Mouse (Mus musculus): ENCODE measurements around the gene Slc16a6.

Gene Slc16a6

GRCm38 (mm10) chr11:109445438-109446035 lies 27.9 kb downstream of the Slc16a6 start:
- ATAC-seq (ENCODE audit: low TSS enrichment): peak; percentile 84

DNA sequence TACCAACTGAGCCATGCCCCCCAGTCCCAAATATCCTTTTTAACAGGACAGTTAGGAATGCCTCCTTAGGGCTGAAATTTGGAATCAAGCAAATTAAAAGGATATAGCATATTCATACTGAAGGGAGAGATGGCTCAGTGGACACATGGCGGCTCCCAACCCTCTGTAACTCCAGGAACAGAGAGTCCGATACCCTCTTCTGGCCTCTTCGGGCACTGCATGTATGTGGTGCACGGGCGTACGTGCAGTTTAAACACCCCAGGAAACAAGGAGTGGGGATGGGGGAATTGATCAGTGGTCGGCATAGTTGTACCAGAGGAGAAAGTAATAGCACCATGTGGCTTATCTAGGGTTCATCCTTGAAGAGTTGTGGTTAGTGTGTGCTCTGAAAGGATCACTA lies 28.8 kb downstream of the Slc16a6 start:
- ATAC-seq (ENCODE audit: low TSS enrichment): no peak

- ATAC-seq (ENCODE audit: low TSS enrichment): no peak
Observed at GRCm38 (mm10) chr11:109443468-109444263, 29.7 kb downstream of the Slc16a6 start.

- no peak for ATAC-seq (ENCODE audit: low TSS enrichment)
Observed at GRCm38 (mm10) chr11:109442166-109442730, 31.1 kb downstream of the Slc16a6 start.

- ATAC-seq (ENCODE audit: low TSS enrichment): no peak
Observed at GRCm38 (mm10) chr11:109441119-109441518, 32.3 kb downstream of the Slc16a6 start.

GRCm38 (mm10) chr11:109440641-109441040 lies 32.8 kb downstream of the Slc16a6 start:
- no peak for ATAC-seq (ENCODE audit: low TSS enrichment)

DNA sequence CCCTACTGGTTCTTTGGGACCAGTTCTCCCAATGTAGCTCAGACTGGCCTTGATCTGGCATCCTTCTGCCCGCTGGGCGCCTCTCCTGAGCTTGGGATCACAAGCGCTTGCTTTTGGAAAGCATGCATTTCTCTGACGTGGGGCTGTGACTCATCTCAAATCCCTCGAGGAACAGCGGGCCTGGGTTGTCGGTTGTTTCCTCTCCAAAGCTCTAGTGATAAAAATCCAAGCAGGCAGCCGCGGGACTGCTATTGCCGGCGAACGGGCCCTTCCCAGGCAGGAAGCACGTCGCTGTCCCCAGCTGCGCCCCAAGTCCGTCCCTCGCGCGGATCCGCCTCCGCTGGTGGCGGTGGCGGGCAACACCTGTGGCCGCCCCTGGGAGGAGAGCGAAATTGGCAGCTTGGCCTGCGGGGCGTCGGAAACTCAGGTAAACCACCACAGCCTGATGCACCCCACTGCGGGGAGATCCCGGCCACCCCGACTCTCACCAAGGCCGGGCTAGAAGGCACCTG lies 33.5 kb downstream of the Slc16a6 start:
- ATAC-seq (ENCODE audit: low TSS enrichment): peak; percentile 86

GRCm38 (mm10) chr11:109439209-109439608 lies 34.2 kb downstream of the Slc16a6 start:
- ATAC-seq (ENCODE audit: low TSS enrichment): no peak

DNA sequence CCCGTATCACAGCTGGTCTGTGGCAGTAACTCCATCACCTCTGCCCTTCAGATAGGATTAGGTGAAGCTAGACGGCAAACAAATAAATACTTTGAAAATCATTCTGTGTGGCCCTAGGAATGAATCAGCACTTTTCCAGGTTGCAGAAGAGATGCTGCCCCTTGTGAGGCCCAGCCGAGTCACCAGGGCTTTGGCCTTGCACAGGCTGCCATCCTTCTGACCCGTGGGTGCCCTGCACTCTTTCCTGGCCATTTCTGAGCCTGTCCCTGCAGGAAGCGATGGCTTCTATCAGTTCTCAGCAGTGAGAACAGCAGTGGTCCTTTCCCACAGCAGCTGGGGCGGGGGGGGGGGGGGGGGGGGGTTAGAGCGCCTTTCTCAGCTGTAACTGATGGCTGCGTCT lies 36.5 kb downstream of the Slc16a6 start:
- ATAC-seq (ENCODE audit: low TSS enrichment): no peak

DNA sequence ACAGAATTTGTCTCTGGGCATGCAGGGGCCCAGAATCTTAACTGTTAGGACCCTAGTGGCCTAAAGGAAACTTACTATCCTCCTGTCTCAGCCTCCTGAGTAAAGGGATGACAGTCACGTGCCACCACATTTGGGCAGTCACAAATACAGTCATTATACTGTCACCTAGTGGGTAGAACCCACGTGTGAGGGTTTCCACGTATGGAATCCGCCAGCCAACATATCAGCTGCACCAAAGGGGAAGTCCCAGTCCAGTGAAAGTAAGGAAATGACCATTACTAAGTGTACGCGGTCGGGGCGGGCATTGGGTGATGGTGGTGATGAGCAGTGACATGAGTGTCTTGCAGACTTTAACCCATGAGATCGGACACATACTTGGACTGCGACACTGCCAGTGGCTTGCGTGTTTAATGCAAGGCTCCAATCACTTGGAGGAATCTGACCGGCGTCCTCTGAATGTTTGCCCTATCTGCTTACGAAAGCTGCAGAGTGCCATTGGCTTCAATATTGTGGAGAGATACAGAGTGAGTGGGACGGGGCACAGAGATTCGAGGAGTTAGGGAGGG lies 39.1 kb downstream of the Slc16a6 start:
- ATAC-seq (ENCODE audit: low TSS enrichment): no peak

DNA sequence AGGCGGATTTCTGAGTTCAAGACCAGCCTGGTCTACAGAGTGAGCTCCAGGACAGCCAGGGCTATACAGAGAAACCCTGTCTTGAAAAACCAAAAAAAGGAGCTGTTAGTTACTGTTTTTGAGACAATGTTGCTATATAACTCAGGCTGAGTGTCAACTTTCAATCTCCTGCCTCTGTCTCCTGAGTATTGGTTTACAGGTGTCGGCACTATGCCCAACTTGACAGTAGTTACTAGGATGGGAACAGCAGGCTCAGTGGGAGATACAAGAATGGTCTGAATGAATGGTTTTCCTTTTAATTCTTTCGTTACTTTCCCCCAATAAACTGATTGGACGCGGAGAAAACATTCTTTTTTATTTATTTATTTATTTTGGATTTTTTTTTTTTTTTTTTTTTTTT lies 46.0 kb downstream of the Slc16a6 start:
- no peak for ATAC-seq (ENCODE audit: low TSS enrichment)

DNA sequence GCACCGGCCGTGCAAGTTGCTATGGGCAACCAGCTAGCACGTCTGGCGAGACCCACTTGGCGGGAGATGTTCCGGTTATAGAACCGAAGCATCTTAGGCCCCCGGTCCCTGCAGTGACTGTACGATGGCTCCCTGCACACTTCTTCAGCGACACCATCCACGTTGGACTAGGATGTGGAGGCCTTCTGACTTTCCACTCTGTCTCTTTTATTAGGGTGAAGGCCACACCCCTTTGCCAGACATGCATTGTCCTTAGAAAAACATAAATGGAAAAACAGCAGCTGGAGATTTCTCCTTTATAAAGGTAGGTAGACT lies 47.2 kb downstream of the Slc16a6 start:
- no peak; the same call in 1 of the 2 replicates for ATAC-seq (ENCODE audit: low TSS enrichment)

- peak; percentile 94 for ATAC-seq (ENCODE audit: low TSS enrichment)
Observed at GRCm38 (mm10) chr11:109425392-109426271, 47.8 kb downstream of the Slc16a6 start, which contains the start of gene Amz2. Gene Amz2, plus strand, starts transcription at chr11:109425946.

- no peak for ATAC-seq (ENCODE audit: low TSS enrichment)
Observed at GRCm38 (mm10) chr11:109423294-109423693, 50.1 kb downstream of the Slc16a6 start.

- no peak for ATAC-seq (ENCODE audit: low TSS enrichment)
Observed at GRCm38 (mm10) chr11:109422263-109422662, 51.1 kb downstream of the Slc16a6 start.

DNA sequence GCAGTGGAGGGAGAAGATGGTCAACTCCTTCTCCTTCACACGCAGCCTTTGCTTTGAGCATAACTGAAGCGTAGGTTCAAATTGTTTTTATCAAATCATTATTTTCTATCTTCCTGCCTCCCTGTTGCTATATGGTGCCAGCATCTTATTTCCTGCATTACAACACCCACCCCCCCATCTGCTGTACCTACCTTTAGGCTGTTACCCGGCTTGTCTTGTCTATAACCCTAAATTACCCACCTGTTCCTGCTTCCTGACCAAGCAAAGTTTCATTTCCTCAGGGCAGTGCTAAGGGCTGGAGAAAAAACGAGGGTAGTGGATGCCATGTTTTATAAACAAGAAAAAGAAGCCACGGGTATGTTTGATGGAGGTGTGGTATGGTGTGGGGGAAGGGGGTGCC lies 52.2 kb downstream of the Slc16a6 start:
- no peak for ATAC-seq (ENCODE audit: low TSS enrichment)

DNA sequence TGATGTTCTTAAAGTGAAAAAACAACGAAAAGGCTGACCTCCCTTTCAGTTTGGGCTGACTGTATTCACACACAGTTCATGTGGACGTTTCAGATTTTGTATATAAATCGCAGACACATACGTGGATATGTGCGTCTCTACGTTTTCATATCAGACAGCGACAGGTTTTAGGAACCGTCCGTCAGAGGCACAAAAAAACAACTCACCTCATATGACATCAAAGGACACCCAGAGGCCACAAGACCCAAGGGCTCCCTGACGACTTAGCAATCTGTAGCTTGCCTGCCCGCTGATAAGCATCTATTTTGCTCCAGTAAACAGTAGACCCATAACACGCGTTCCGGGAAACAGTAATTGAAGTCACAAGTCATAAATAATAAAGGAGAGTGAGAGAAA lies 52.8 kb downstream of the Slc16a6 start:
- ATAC-seq (ENCODE audit: low TSS enrichment): no peak

GRCm38 (mm10) chr11:109419961-109420566 lies 53.3 kb downstream of the Slc16a6 start:
- no peak; the same call in 1 of the 2 replicates for ATAC-seq (ENCODE audit: low TSS enrichment)

DNA sequence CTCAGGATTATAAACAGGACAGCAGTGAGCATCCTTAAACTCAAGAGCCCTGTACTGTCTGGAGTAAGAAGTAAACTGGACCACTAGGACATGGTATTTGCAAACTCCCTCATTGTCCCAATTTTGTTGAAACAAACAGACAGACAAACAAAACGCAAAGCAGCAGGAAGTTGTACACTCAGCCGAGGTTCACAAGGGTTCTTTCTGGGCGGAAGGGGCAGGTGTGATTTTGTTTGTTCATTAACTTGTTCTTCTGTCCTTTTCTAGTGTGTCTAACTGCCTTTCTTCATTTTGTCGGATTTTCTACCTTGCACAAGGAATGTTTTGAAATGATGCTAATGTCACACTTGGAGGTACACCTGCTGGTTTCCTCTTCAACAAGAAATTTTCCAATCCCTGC lies 53.9 kb downstream of the Slc16a6 start:
- no peak for ATAC-seq (ENCODE audit: low TSS enrichment)

- no peak for ATAC-seq (ENCODE audit: low TSS enrichment)
Observed at GRCm38 (mm10) chr11:109417472-109418040, 55.8 kb downstream of the Slc16a6 start.

Data from frontal cortex, adult (tissue).